Mouse (Mus musculus) spleen, postnatal 0 days (tissue): ENCODE results near the gene Olfr47. TPM values are rescaled to one million over a fixed set of nuclear protein-coding genes. Genes with fewer than 3 reads are reported as not detected.

Source experiments
- polyA plus RNA-seq: library from polyadenylated mRNA; unstranded; fragments of >200 nt; fragmentation: Nextera tagmentation; extraction: Ambion mirVana; gene quantifications from 2 replicates; pipeline ENCODE4 v1.2.1, GENCODE M21; 2015

Gene Olfr47
- not detected in 2 replicates for polyA plus RNA-seq

GRCm38 (mm10) chr6:43231255-43231654 lies at the start of gene Olfr47:
Gene Olfr47 (plus strand): TSS chr6:43231529.

GRCm38 (mm10) chr6:43196781-43197180 lies 34.5 kb upstream of the Olfr47 start, which contains the start of gene Olfr435:
Gene Olfr435 (plus strand): TSS chr6:43197146.

GRCm38 (mm10) chr6:43212873-43213272 lies 18.5 kb upstream of the Olfr47 start, which contains the start of gene Olfr434:
Gene Olfr434 (plus strand): TSS chr6:43213021.

GRCm38 (mm10) chr6:43265363-43266041 lies 34.2 kb downstream of the Olfr47 start, which contains the start of gene Arhgef5:
Gene Arhgef5 (plus strand): TSS chr6:43265582.

Other genes starting within 250 kb of the Olfr47 start
- gene Olfr441, start 125.2 kb upstream of the Olfr47 start, polyA plus RNA-seq, result not detected in 2 replicates
- gene Olfr237-ps1, start 85.0 kb upstream of the Olfr47 start, polyA plus RNA-seq, result not detected in 2 replicates
- not detected in 2 replicates for gene Olfr437, start 68.2 kb upstream of the Olfr47 start, polyA plus RNA-seq
- not detected in 2 replicates for gene Olfr13, start 59.4 kb upstream of the Olfr47 start, polyA plus RNA-seq
- gene Olfr435, start 34.4 kb upstream of the Olfr47 start, polyA plus RNA-seq, result not detected in 2 replicates
- not detected in 2 replicates for gene Olfr434, start 18.5 kb upstream of the Olfr47 start, polyA plus RNA-seq
- 2.1 and 3.6 TPM in 2 replicates for gene Arhgef5, start 34.1 kb downstream of the Olfr47 start, polyA plus RNA-seq
- not detected in 2 replicates for gene Nobox, start 78.0 kb downstream of the Olfr47 start, polyA plus RNA-seq